Mouse (Mus musculus) megakaryocyte, embryonic 14.5 days (primary cell): Measurements from ENCODE around the gene Anapc16.

ENCODE experiments used
- FLI1 ChIP-seq: IDR thresholded peaks from 2 replicates; pipeline ENCODE4 v1.6.1; 2012; ENCODE audit warnings: low read length, inconsistent platforms, mixed read lengths
- GATA1 ChIP-seq: IDR thresholded peaks from 3 replicates; pipeline ENCODE4 v1.6.1; 2012; ENCODE audit warnings: mixed read lengths, low read length, inconsistent platforms, borderline replicate concordance

DNA sequence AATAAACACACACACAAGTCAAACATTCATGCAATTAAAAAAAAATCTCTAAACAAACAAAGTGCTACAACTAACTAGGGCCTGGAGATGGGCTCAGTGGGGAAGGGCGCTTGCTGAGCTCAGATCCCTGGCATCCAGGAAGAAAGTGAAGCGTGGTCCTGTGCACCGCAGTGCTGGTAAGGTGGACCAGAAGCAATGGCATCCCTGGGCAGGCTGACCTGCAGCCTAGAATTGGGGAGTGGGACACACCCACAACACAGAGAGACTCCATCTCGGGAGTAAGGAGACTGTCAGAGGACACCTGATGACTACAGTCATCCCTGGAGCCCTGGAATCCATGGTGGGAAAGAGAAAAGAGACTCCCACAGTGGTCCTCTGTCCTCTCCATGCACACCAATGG, 29.5 kb downstream of the Anapc16 start:
- TF ChIP-seq GATA1 (no peak), FLI1 (no peak)
